Mouse (Mus musculus): ENCODE measurements around the gene Efcab8. TPM values are rescaled to one million over a fixed set of nuclear protein-coding genes. Genes with fewer than 3 reads are reported as not detected.
"Not testable (repeated sequence)": the region's sequence is repeated elsewhere in the genome, so short reads cannot be mapped to it uniquely, and the experiment has no call there.

Gene Efcab8
- polyA plus RNA-seq, 2 experiments = 0.08 to 0.09 TPM

- 31% methylated on average over 2 of the region's 2 CpGs for WGBS (ENCODE audit: insufficient replicate concordance)
- no peak for ATAC-seq (ENCODE audit: insufficient read depth)
- TF ChIP-seq EP300 (IDR thresholded peaks at IDR 0.05; ENCODE audit: low read depth) (no peak), CTCF (IDR thresholded peaks at IDR 0.05; ENCODE audit: low read depth) (no peak)
- no peaks in the 10 kb centered on the region for H3K9me3 ChIP-seq (ENCODE audit: control insufficient read depth, low read length)
- no peak overlapping the region for H3K27ac ChIP-seq
- no peaks in the 10 kb centered on the region for H3K36me3 ChIP-seq (replicated peaks; ENCODE audit: control insufficient read depth, insufficient read depth, low read depth)
- no peak overlapping the region for H3K4me2 ChIP-seq (ENCODE audit: low read depth)
- no peaks in the 10 kb centered on the region for H3K27me3 ChIP-seq (ENCODE audit: control insufficient read depth, insufficient read depth, low read length)
- DNase-seq (ENCODE audit: low read depth in 3 of 3, low spot score in 3 of 3) = no peak
- no peak overlapping the region for H3K9ac ChIP-seq (replicated peaks)
- no peak overlapping the region for H3K4me3 ChIP-seq (ENCODE audit: insufficient read depth in 1 of 2, low read depth in 2 of 2, low read length in 2 of 2)
- H3K4me1 ChIP-seq (replicated peaks; ENCODE audit: control insufficient read depth in 2 of 2, insufficient read depth in 2 of 2, low read length in 1 of 2) = no peaks in the 10 kb centered on the region
Measured at GRCm38 (mm10) chr2:153822005-153822543, 42.3 kb downstream of the Efcab8 start.

GRCm38 (mm10) chr2:153824593-153824992 is 44.9 kb downstream of the Efcab8 start:
- 75% methylated on average over 6 of the region's 6 CpGs for WGBS (ENCODE audit: insufficient replicate concordance)
- no peak for DNase-seq (ENCODE audit: low read depth in 3 of 3, low spot score in 3 of 3)

GRCm38 (mm10) chr2:153825900-153826299 is 46.2 kb downstream of the Efcab8 start:
- not testable (repeated sequence) for ATAC-seq (ENCODE audit: insufficient read depth); H3K27ac ChIP-seq; H3K27me3 ChIP-seq (ENCODE audit: control insufficient read depth, insufficient read depth, low read length); H3K4me2 ChIP-seq (ENCODE audit: low read depth); H3K9ac ChIP-seq (replicated peaks); H3K4me3 ChIP-seq (ENCODE audit: insufficient read depth in 1 of 2, low read depth in 2 of 2, low read length in 2 of 2); H3K36me3 ChIP-seq (replicated peaks; ENCODE audit: control insufficient read depth, insufficient read depth, low read depth); H3K9me3 ChIP-seq (ENCODE audit: control insufficient read depth, low read length); H3K4me1 ChIP-seq (replicated peaks; ENCODE audit: control insufficient read depth in 2 of 2, insufficient read depth in 2 of 2, low read length in 1 of 2); DNase-seq (ENCODE audit: low read depth in 3 of 3, low spot score in 3 of 3)
- 63% methylated on average over 32 of the region's 32 CpGs for WGBS (ENCODE audit: insufficient replicate concordance)

More at GRCm38 (mm10) chr2:153824593-153824992, 44.9 kb downstream of the Efcab8 start:
- no peaks in the 10 kb centered on the region for H3K9me3 ChIP-seq (ENCODE audit: control insufficient read depth, low read length)
- no peak overlapping the region for H3K4me2 ChIP-seq (ENCODE audit: low read depth)
- TF ChIP-seq CTCF (IDR thresholded peaks at IDR 0.05; ENCODE audit: low read depth) (no peak), EP300 (IDR thresholded peaks at IDR 0.05; ENCODE audit: low read depth) (no peak)
- no peaks in the 10 kb centered on the region for H3K36me3 ChIP-seq (replicated peaks; ENCODE audit: control insufficient read depth, insufficient read depth, low read depth)
- no peak overlapping the region for H3K9ac ChIP-seq (replicated peaks)
- no peaks in the 10 kb centered on the region; the same call in 1 of the 2 replicates for H3K27me3 ChIP-seq (ENCODE audit: control insufficient read depth, insufficient read depth, low read length)
- no peak overlapping the region for H3K27ac ChIP-seq
- H3K4me1 ChIP-seq (replicated peaks; ENCODE audit: control insufficient read depth in 2 of 2, insufficient read depth in 2 of 2, low read length in 1 of 2) = no peaks in the 10 kb centered on the region
- ATAC-seq (ENCODE audit: insufficient read depth) = no peak
- no peak overlapping the region for H3K4me3 ChIP-seq (ENCODE audit: insufficient read depth in 1 of 2, low read depth in 2 of 2, low read length in 2 of 2)

GRCm38 (mm10) chr2:153827171-153827830 is 47.6 kb downstream of the Efcab8 start:
- H3K4me3 ChIP-seq (ENCODE audit: insufficient read depth in 1 of 2, low read depth in 2 of 2, low read length in 2 of 2) = no peak overlapping the region
- WGBS (ENCODE audit: insufficient replicate concordance) = 56% methylated on average over 8 of the region's 8 CpGs
- no peaks in the 10 kb centered on the region; the same call in 1 of the 2 replicates for H3K27me3 ChIP-seq (ENCODE audit: control insufficient read depth, insufficient read depth, low read length)
- ATAC-seq (ENCODE audit: insufficient read depth) (no peak), DNase-seq (ENCODE audit: low read depth in 3 of 3, low spot score in 3 of 3) (no peak)
- H3K4me2 ChIP-seq (ENCODE audit: low read depth) = no peak overlapping the region
- H3K4me1 ChIP-seq (replicated peaks; ENCODE audit: control insufficient read depth in 2 of 2, insufficient read depth in 2 of 2, low read length in 1 of 2) = no peaks in the 10 kb centered on the region
- no peaks in the 10 kb centered on the region for H3K36me3 ChIP-seq (replicated peaks; ENCODE audit: control insufficient read depth, insufficient read depth, low read depth)
- H3K9me3 ChIP-seq (ENCODE audit: control insufficient read depth, low read length) = no peaks in the 10 kb centered on the region
- TF ChIP-seq EP300 (IDR thresholded peaks at IDR 0.05; ENCODE audit: low read depth) = no peak
- no peak for TF ChIP-seq CTCF (IDR thresholded peaks at IDR 0.05; ENCODE audit: low read depth)
- no peak overlapping the region for H3K9ac ChIP-seq (replicated peaks)
- H3K27ac ChIP-seq = no peak overlapping the region

- DNase-seq (ENCODE audit: low read depth in 3 of 3, low spot score in 3 of 3) = no peak
- WGBS (ENCODE audit: insufficient replicate concordance) = 63% methylated on average over 7 of the region's 7 CpGs
Measured at GRCm38 (mm10) chr2:153828704-153829103, 49.0 kb downstream of the Efcab8 start.

More at GRCm38 (mm10) chr2:153828704-153829103, 49.0 kb downstream of the Efcab8 start:
- H3K9me3 ChIP-seq (ENCODE audit: control insufficient read depth, low read length) = no peaks in the 10 kb centered on the region
- H3K36me3 ChIP-seq (replicated peaks; ENCODE audit: control insufficient read depth, insufficient read depth, low read depth) = no peaks in the 10 kb centered on the region
- no peaks in the 10 kb centered on the region; the same call in 1 of the 2 replicates for H3K27me3 ChIP-seq (ENCODE audit: control insufficient read depth, insufficient read depth, low read length)
- no peak overlapping the region for H3K27ac ChIP-seq
- H3K4me1 ChIP-seq (replicated peaks; ENCODE audit: control insufficient read depth in 2 of 2, insufficient read depth in 2 of 2, low read length in 1 of 2) = no peaks in the 10 kb centered on the region
- no peak overlapping the region for H3K4me2 ChIP-seq (ENCODE audit: low read depth)
- ATAC-seq (ENCODE audit: insufficient read depth) = no peak
- no peak overlapping the region for H3K4me3 ChIP-seq (ENCODE audit: insufficient read depth in 1 of 2, low read depth in 2 of 2, low read length in 2 of 2)
- no peak overlapping the region for H3K9ac ChIP-seq (replicated peaks)
- TF ChIP-seq EP300 (IDR thresholded peaks at IDR 0.05; ENCODE audit: low read depth) (no peak), CTCF (IDR thresholded peaks at IDR 0.05; ENCODE audit: low read depth) (no peak)

Measured in liver, embryonic 14.5 days (tissue).